Mouse (Mus musculus): ENCODE data around the gene Cntfr. TPM values are rescaled to one million over a fixed set of nuclear protein-coding genes. Genes with fewer than 3 reads are reported as not detected.

Gene Cntfr
- total RNA-seq, 2 experiments from 2014 or later: 120 to 127 TPM

GRCm38 (mm10) chr4:41726826-41727621 is 30.1 kb upstream of the Cntfr start:
- Histone ChIP-seq H3K27ac (no peak overlapping the region), H3K4me3 (no peak overlapping the region)
- intact Hi-C loops (cut with DNase I): no loop called here
- no peak for TF ChIP-seq CTCF (IDR thresholded peaks at IDR 0.05)
- DNase-seq (ENCODE audit: extremely low spot score in 1 of 2, low spot score in 2 of 2): no peak

DNA sequence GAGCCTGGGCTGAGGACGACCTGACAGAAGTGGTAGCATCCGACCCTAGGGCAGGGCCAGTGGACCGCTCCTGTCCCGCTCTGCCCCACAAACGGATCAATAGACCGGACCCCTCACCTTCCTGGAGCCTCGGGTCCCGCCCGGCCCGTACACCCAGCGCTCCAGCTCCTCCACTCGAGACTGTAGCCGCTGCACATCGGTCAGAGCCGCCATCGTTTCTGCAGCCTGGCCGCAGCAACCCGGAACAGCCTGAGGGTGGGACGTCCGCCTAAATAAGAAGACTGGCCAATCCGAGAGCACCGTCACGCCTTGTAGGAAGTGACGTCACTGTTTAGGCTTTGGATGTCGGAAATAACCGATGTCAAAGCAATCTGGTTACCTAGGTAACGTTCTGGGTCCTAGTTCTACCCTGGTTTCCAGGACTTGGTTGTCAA is 26.0 kb upstream of the Cntfr start, which contains the start of gene Dctn3:
Gene Dctn3, minus strand, starts transcription at position 253 of the 434 bp plus-strand sequence.
- TF ChIP-seq CTCF (IDR thresholded peaks at IDR 0.05): no peak
- intact Hi-C loops (cut with DNase I): loop anchor here (1.0 kb wide), 1 partner anchor 14 kb away; no protein-coding TSS in a partner anchor
- Histone ChIP-seq H3K27ac (peak within 1 kb of the TSS; percentile 90), H3K4me3 (peak within 1 kb of the TSS; percentile 78)
- peak; percentile 87 to 88 for DNase-seq (ENCODE audit: extremely low spot score in 1 of 2, low spot score in 2 of 2)

DNA sequence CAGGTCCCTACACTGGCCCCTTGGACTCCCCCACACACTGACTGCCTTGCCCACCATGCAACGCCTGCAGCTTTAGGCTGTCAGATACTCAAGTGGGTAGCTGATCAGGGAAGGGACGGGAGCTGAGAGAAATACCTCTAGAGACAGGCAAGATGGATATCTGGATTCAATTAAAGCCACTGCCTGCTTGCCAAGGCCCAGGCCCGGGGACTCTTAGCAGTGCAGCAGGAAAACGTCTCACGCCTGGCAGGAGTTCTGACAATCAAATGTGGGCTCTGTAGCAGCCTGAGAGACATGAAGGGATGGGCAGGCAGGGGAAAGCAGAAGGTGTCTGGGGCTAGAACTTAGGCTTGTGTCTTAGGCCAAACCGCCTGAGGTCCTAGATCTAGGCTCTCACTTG is 19.9 kb upstream of the Cntfr start:
- no peak for TF ChIP-seq CTCF (IDR thresholded peaks at IDR 0.05)
- Histone ChIP-seq H3K4me3 (no peak overlapping the region), H3K27ac (no peak overlapping the region)
- intact Hi-C loops (cut with DNase I): no loop called here
- no peak for DNase-seq (ENCODE audit: extremely low spot score in 1 of 2, low spot score in 2 of 2)

- intact Hi-C loops (cut with DNase I): no loop called here
- DNase-seq (ENCODE audit: extremely low spot score in 1 of 2, low spot score in 2 of 2): peak; percentile 52 to 62
Measured at GRCm38 (mm10) chr4:41715596-41715995, 18.7 kb upstream of the Cntfr start.

DNA sequence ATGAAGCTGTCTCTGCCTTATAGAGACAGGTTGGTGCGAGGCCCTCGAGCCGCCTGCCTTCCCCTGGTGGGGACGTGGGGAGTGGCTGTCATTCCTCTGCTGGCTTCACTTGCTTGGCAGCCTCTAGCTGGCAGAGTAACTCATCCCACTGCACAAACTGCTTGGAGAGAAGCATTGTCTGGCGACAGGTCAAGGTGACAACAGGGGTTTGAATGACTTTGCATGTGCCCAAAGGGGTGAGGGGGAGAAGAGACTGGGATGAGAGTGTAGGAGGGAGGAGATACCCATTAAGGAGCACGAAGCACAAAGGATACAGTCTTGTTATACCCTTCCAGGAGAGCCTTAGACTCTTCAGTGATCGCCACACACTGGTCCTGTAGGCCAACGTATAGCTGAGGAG is 18.2 kb upstream of the Cntfr start:
- no peak for DNase-seq (ENCODE audit: extremely low spot score in 1 of 2, low spot score in 2 of 2)
- no peak for TF ChIP-seq CTCF (IDR thresholded peaks at IDR 0.05)
- intact Hi-C loops (cut with DNase I): no loop called here

More at GRCm38 (mm10) chr4:41715596-41715995, 18.7 kb upstream of the Cntfr start:
- Histone ChIP-seq H3K4me3 (no peak overlapping the region), H3K27ac (no peak overlapping the region)
- peak; percentile 68 for TF ChIP-seq CTCF (IDR thresholded peaks at IDR 0.05)

DNA sequence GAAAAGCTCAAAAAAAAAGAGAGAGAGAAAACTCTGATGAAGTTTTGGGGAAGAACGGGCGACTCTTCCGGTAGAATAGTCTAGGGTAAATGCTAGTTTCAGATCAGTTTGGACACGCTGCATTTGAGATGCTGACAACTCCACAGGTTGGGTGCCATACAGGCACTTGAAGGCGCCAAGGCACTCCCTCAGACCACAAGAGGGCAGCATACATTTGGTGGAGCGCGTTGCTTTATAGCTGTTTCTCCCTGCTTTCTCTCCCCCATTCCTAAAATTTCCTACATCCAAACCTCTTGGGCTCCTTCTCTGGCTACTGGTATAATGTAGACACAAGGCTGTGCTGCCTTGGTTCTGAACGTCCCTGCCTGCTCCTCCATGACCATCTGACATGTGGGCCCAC is 17.4 kb upstream of the Cntfr start:
- intact Hi-C loops (cut with DNase I): loop anchor here (1.0 kb wide), 1 partner anchor 23 kb away; no protein-coding TSS in a partner anchor
- Histone ChIP-seq H3K4me3 (peak overlapping the region; percentile 88), H3K27ac (no peak overlapping the region; the same call in 1 of the 2 replicates)
- peak; percentile 89 for TF ChIP-seq CTCF (IDR thresholded peaks at IDR 0.05)
- DNase-seq (ENCODE audit: extremely low spot score in 1 of 2, low spot score in 2 of 2): peak; percentile 68 to 72

More for the DNA sequence above, 18.2 kb upstream of the Cntfr start:
- Histone ChIP-seq H3K27ac (peak overlapping the region; percentile 3; the same call in 1 of the 2 replicates), H3K4me3 (no peak overlapping the region)

DNA sequence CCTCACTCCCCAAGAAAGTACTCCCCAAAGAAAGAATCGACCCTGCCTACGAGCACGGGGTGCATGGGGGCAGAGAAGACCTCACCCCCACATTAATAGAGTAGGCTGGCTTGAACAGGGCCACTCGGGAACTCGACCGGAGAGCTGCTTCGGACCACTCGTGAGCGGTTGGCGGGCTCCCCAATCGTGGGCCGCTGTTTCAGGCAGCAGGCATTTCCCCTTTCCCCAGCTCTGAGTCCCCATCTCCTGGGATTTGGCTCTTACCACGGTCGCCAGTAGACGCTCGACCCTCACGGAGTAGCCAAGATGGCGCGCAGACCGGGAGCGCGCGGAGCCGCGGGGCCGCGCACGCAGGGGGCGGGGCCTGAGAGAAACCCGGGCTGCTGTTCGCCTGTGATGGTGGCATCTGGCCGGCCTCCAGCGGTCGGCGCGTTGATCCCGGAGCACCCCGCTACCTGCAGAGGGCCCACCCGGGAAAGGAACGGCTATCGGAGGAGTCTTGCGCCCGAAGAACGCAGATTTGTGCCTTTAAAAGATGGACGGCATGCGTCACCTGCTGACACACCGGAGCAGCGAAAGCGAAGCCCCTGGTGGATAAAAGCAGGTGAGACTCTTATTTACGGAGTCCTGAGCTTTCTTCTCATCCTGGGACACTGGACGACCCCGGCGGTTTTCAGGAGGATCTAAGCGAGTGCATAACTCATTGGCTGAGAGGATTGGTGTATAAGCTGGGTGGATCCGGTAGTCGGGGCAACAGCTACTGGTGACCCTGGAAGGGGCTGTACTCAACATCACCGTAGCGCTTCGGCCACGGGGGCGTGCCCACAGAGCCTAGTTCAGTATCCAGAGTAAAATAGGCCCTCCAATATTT is 16.5 kb upstream of the Cntfr start, which contains the start of gene Rpp25l:
Gene Rpp25l, minus strand, starts transcription at position 338 of the 871 bp plus-strand sequence.
- intact Hi-C loops (cut with DNase I): loop anchor here (1.0 kb wide), 1 partner anchor 24 kb away; no protein-coding TSS in a partner anchor
- Histone ChIP-seq H3K27ac (peak within 1 kb of the TSS; percentile 95), H3K4me3 (peak within 1 kb of the TSS; percentile 88)
- TF ChIP-seq CTCF (IDR thresholded peaks at IDR 0.05): peak; percentile 35; the same call in 1 of the 2 replicates
- peak; percentile 84 to 85 for DNase-seq (ENCODE audit: extremely low spot score in 1 of 2, low spot score in 2 of 2)

DNA sequence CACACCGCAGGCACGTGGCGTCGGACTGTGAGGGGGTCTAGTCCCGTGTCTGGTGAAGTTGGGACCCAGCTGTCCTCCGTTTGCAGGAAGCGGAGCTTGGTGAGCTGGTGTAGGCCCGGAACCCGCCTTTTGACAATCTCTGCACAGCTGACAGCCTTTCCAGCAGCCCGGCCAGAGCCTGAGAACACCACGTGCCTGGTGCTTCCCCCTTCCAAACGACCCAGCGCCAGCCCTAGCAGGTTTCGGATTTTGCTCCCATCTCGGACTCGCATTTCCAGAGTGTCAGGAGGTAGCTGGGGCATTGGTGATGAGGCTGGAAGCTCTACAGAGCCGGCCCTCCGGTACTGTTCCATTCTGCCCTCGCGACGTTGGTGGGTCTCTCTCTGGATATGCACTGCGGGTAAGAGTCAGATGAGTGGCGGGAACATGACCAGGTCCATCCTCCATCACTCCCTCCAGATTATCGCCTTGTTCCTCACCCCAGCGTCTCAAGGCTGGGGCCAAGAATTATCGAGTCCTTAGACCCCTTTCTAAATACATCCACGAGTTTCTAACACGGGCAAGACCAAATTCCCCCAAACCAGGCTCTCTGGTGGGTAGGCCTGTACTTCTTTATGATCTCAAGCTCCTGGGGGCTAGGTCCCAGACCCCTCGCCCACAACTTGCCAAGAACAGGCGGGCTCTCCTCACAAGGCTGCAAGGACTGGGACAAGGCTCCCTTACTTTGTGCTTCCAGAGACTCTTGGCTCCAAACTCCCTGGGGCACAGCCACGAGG is 15.7 kb upstream of the Cntfr start:
- peak in 1 of 2 experiments; percentile 32 for DNase-seq (ENCODE audit: extremely low spot score in 1 of 2, low spot score in 2 of 2)
- Histone ChIP-seq H3K27ac (peak overlapping the region; percentile 95), H3K4me3 (peak overlapping the region; percentile 88)
- intact Hi-C loops (cut with DNase I): no loop called here
- no peak for TF ChIP-seq CTCF (IDR thresholded peaks at IDR 0.05)

- no peak for TF ChIP-seq CTCF (IDR thresholded peaks at IDR 0.05)
- Histone ChIP-seq H3K4me3 (peak overlapping the region; percentile 88), H3K27ac (peak overlapping the region; percentile 25; the same call in 1 of the 2 replicates)
- intact Hi-C loops (cut with DNase I): no loop called here
- no peak for DNase-seq (ENCODE audit: extremely low spot score in 1 of 2, low spot score in 2 of 2)
Measured at GRCm38 (mm10) chr4:41711705-41712375, 15.0 kb upstream of the Cntfr start.

DNA sequence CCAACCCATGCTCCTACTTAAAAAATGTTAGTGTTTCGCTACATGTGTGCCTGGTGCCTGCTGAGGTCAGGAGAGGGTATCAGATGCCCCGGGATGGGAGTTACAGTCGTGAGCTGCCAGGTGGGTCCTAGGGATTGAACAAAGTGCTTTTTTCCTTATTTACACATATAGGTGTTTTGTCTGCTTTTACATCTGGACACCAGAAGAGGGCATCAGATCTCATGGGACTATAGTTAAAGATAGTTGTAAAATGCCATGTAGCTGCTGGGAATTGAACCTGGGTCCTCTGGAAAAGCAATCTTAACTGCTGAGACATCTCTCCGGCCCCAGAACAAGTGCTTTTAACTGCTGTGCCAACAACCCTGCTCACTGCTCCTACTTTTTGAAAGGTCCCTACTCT is 13.3 kb upstream of the Cntfr start:
- no peak for DNase-seq (ENCODE audit: extremely low spot score in 1 of 2, low spot score in 2 of 2)
- no peak overlapping the region for H3K4me3 ChIP-seq
- intact Hi-C loops (cut with DNase I): no loop called here
- TF ChIP-seq CTCF (IDR thresholded peaks at IDR 0.05): peak; percentile 33
- H3K27ac ChIP-seq: no peak overlapping the region
